Mouse (Mus musculus): Measurements from ENCODE around the gene Srrm1.
"Not testable (repeated sequence)": the region's sequence is repeated elsewhere in the genome, so short reads cannot be mapped to it uniquely, and the experiment has no call there.

The Srrm1 gene

GRCm38 (mm10) chr4:135301166-135301565 is 52.0 kb downstream of the Srrm1 start:
- peak; percentile 81 for DNase-seq (ENCODE audit: low read depth, low spot score)

GRCm38 (mm10) chr4:135300248-135301041 is 52.7 kb downstream of the Srrm1 start:
- no peak for DNase-seq (ENCODE audit: low read depth, low spot score)

DNA sequence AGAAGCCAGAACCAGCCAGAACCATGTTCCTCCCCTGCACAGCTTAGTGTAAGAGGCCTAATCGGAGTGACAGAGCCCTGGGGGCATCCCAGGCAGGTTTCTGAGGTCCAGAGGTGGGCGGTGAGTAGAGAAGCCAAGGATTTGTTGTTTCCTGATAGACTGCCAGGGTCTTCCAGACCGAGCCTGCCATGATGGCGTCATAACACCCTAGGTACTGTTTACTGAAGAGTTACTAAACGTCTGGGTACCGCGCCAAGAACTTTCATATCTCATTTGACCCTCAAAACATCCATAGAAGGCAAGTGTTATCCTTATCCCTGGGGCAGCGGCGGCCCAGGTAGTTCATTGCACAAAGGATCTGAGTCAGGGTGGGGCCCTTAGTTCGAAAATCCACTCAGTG is 54.4 kb downstream of the Srrm1 start:
- DNase-seq (ENCODE audit: low read depth, low spot score): no peak

DNA sequence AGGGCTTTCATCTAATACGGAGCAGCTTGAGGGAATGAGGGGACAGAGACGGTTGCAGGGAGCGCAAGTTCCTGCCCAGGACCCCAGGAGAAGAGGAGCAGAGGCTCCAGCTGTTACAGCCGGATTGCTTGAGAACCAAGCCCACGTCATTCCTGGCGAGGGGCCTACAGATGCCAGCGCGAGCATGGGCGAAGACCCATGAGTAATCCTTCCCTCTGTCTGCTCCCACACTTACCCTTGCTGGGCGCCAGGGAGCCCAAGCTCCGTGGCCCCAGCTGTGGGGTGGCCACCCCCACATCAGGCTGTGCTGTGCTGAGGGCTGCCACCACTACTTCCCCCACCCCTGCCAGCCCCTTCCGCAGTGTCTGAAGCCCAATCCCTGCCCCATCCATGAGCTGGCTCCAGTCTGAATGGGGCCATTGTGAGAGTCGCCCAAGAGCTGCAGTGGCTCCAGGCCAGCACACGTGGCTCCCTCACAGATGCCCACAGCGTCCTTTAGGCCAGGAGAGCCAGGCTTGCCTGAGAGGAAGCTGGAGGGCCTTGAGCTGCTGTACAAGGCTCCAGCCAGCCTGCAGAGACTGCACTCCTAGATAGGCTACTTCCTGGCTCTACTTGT is 55.1 kb downstream of the Srrm1 start:
- no peak for DNase-seq (ENCODE audit: low read depth, low spot score)

GRCm38 (mm10) chr4:135297146-135297545 is 56.0 kb downstream of the Srrm1 start:
- peak; percentile 89 for DNase-seq (ENCODE audit: low read depth, low spot score)

GRCm38 (mm10) chr4:135296565-135296964 is 56.6 kb downstream of the Srrm1 start:
- DNase-seq (ENCODE audit: low read depth, low spot score): no peak

DNA sequence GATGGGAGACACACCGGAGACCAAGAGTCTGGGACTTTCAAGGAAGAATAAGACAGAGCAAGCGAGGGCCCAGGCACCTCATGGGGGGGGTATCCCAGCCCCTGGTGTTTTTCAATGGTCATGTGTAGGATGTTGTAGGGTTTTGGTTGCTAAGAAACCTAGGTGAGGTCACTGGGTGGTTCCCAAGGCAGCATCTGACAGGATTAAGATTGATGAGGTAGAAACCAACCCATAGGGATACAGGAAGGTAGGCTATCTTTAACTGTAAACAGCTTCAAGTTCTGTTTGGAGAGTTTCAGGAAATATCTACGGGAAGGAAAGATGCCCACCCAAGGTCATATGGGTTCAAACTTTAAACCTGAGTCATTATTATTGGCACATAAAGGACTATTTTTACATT is 59.3 kb downstream of the Srrm1 start:
- no peak for DNase-seq (ENCODE audit: low read depth, low spot score)

DNA sequence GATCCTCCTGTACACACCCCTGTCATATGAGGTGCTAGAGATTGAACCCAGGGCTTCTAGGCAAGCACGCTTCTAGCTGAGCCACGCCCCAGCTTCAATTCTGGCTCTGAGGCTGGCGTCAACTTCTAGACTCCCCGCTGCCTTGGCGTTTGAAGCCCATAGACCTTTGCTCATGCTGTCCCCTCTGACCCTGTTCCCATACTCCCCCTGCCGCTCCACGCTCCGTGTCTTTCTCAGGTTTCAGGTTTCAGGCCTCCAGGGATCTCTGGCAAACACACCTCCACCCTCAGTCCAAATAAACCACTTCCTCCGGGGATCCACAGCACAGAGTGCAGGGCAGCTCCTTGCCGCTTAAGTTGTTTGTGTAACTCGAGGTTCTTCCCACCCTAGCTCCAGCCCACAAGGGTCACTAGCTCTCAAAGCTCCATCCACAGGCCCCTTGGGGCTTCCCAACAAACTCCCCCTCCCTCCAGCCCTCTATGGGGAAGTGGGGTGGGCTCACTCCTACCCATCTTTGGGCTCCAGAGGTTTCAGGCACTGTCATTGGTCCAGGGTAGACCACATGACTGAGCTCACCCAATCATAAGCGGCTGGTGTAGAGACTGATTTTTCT is 60.5 kb downstream of the Srrm1 start:
- DNase-seq (ENCODE audit: low read depth, low spot score): no peak

- DNase-seq (ENCODE audit: low read depth, low spot score): no peak
These were observed 61.3 kb downstream of the Srrm1 start for GRCm38 (mm10) chr4:135291841-135292240.

DNA sequence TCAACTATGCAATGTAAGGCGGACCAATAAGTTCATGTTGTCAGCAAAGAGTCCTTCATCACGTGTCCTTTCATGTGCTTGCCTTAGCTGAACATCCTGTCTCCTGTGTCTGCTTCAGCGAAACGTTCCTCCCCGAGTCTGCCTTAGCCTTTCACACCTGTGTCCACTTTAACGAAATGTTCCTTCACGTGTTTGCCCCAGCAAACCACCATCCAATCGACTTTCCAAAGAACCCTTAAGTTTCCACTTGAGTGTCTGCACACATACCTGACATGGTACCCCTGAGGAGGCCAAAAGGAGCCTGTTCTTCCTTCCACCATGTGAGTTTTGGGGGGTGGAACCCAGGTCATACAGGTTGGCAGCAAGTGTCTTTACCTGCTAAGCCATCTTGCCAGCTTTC is 61.9 kb downstream of the Srrm1 start:
- DNase-seq (ENCODE audit: low read depth, low spot score): no peak

DNA sequence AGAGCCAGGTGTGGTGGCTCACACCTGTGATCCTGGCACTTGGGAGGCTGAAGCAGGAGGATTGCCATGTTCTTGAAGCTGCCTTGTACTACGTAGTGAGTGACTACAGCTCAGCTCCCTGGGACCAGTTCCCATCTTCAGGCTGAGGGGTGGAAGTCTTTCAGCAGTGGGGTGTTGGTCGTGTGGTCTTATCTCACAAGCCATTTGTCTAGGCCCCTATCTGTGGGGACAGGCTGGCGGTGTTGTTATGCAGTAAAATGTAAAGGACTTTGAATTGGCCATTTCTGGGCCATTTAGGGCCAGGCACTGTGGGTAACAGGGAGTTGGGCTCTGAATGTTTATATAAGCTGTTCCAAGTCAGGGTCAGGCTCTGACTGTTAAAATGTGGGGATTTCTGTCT is 65.1 kb downstream of the Srrm1 start:
- DNase-seq (ENCODE audit: low read depth, low spot score): no peak

DNA sequence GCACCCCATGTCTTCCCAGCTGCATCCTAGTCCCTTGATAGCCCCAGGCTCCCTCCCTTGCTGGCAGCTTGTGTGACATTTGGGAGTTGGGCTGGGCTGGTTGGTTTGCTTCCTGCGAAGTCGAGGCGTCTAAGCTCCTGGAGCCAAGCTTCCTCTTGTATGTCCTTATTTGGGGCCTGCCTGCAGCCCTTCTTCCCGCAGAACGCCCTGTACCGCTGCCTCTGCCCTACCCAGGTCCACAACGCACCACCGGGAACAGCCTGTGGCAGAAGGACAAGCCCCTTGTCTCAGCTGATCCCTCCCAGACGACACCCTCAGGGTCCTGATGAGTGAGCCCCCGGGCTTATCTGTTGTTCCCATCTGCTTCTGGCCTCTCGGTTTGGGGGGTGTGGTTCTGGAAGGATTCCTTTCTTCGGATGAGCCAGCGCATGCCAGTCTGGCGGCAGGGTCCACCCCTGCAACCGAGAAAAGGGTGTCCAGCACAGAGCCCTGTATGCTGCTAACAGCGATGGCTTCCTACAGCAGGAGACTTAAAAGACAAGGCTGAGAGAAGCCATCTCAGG is 66.2 kb downstream of the Srrm1 start:
- no peak for DNase-seq (ENCODE audit: low read depth, low spot score)

GRCm38 (mm10) chr4:135286033-135286622 is 67.0 kb downstream of the Srrm1 start:
- DNase-seq (ENCODE audit: low read depth, low spot score): no peak

- DNase-seq (ENCODE audit: low read depth, low spot score): no peak
These were observed 67.7 kb downstream of the Srrm1 start for GRCm38 (mm10) chr4:135285436-135285835.

DNA sequence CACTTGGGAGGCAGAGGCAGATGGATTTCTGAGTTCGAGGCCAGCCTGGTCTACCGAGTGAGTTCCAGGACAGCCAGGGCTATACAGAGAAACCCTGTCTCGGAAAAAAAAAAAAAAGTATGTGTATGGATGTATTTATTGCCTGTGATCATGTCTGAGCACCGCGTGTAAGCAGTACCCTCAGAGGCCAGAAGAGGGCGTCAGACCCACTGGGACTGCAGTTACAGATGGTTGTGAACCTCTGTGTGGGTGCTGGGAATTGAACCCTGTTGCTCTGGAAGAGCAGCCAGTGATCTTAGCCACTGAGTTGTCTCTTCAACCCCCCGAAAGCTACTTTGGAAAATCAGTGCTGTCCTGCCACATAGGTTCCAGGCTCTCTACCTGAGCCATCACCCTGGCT is 69.2 kb downstream of the Srrm1 start:
- no peak for DNase-seq (ENCODE audit: low read depth, low spot score)

GRCm38 (mm10) chr4:135283417-135283816 is 69.7 kb downstream of the Srrm1 start:
- DNase-seq (ENCODE audit: low read depth, low spot score): no peak

DNA sequence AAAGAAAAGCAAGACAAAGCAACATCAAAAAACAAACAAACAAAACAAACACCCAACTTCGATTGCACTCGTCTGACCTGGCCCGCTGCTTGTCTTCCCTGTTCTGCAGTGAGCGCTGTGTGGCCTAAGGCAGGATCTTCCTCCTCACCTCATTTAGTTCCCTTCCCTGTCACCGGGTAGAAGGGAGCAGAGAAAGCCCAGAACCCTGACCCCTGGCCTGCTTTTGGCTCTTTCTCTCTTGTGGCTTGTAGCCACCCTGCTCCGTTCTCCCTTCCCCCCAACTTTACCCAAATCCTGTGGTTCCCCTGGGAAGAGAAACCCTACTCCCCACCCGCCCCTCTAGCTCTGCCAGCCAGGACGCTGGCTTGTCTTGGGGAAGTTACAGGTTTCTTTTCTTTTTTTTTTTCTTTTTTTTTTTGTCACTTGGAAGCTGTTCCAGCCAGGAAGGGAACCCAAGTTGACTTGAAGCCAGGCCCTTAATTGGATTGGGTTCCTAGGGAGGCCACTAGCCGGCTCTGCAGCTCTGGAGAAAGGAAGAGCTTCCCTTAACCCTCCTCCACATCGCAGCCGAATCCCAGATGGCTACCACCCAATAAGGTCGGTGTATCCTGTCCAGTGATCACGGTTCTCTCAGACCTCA is 70.3 kb downstream of the Srrm1 start:
- no peak for DNase-seq (ENCODE audit: low read depth, low spot score)

DNA sequence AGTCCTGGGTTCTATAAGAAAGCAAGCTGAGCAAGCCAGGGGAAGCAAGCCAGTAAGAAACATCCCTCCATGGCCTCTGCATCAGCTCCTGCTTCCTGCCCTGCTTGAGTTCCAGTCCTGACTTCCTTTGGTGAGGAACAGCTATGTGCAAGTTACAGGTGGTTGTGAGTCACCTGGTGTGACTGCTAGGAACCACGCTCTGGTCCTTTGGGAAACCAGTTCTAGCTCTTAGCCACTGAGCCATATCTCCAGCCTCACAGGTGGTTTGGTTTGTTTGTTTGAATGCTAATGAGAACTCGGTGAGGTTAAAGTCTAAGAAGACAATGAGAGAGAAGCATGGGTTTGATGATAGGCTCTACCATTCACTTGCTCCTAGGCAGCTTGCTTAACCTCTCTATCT is 73.1 kb downstream of the Srrm1 start:
- not testable (repeated sequence) for DNase-seq (ENCODE audit: low read depth, low spot score)

- peak; percentile 66 for DNase-seq (ENCODE audit: low read depth, low spot score)
These were observed 76.3 kb downstream of the Srrm1 start for GRCm38 (mm10) chr4:135276681-135277379.

DNA sequence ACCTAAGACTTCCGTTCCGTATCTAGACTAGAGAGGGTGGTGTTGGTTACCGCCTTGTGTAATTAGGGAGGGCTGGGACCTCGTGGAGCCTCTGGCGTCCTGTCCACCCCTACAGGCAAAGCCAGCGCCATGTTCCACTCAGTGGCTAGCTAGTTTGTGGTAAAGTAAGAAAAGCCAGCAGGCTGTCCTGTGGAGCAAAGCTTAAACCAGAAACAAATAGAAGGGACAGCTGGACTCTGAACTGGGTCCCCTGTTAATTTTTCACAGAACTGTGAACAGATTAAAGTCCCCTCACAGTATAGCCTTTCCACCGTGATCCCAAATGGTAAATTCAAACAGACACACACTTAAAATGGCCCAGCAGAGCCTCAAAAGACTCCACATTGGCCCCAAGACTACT is 78.4 kb downstream of the Srrm1 start:
- no peak for DNase-seq (ENCODE audit: low read depth, low spot score)

DNA sequence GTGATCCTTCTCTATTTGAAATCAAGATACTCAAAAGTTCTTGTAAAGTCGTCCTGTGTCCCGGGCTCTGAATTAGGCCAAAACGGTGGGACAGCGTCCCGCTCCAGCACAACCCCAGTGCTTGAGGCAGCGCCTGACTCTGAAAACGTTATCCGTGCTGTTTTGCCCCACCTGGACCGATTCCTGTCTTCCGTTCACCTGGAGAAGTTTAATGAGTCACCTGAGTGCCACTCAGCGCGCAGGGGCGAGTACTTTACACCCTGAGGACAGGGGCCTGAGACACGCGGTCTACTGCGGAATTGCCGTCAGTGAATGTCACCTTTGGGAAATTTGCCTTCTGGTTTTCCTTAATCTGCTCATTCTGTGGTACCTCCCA is 79.8 kb downstream of the Srrm1 start:
- DNase-seq (ENCODE audit: low read depth, low spot score): no peak

Measured in 3T3-L1 (cell line).